Mouse (Mus musculus): ENCODE measurements around the gene Timeless.
"Not testable (repeated sequence)": the region's sequence is repeated elsewhere in the genome, so short reads cannot be mapped to it uniquely, and the experiment has no call there.

GRCm38 (mm10) chr10:128272819-128273439, 41.1 kb downstream of the Timeless start:
- TF ChIP-seq POLR2A (IDR thresholded peaks at IDR 0.05; ENCODE audit: low read depth, low read length); CTCF (IDR thresholded peaks at IDR 0.05; ENCODE audit: extremely low read depth, insufficient read depth, insufficient read length, insufficient replicate concordance): not testable (repeated sequence)
